Comparison of ENCODE assay signal across 26 mouse cellular contexts in the genomic region with DNA sequence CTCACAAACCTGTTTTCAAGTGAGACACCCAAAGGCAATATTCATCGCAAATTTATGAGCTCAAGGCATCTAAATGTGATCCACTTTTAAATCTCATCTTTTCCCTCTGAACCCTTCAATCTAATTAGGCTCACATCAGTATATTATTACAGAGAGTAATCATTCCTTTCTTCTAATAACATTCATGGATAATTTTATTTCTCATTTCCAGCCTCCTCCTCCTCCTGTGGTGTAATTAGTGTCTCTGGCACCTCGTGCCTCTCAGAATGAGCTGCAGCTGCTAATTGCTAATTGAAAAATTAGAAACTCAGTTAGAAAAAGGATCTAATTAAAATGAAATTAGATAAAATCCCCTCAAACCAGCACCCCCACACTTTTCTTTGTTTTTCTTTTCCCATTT.
DNase-seq lines count a peak whose midpoint lies in the region; ATAC-seq and TF ChIP-seq lines count a peak whose summit lies in the region.
"Had no signal": no experiment of that assay in that cellular context is flagged by ENCODE, and none has a peak within 500 bp of the region (broad histone marks: within the 10 kb centered on the region; RNA-seq: fewer than 3 reads in every experiment).

No protein-coding gene starts in this region.

- 43% methylated on average over 2 of the region's 2 CpGs for whole genome bisulfite sequencing in hindbrain, embryonic 13.5 days
- WGBS in hindbrain, embryonic 12.5 days: 59% methylated on average over 2 of the region's 2 CpGs
- WGBS in midbrain, embryonic 16.5 days: 53% methylated on average over 2 of the region's 2 CpGs
- 43% methylated on average over 2 of the region's 2 CpGs for WGBS in midbrain, embryonic 15.5 days
- 32% methylated on average over 2 of the region's 2 CpGs for WGBS in forebrain, embryonic 14.5 days
- 48% methylated on average over 2 of the region's 2 CpGs for WGBS in hindbrain, postnatal 0 days

- no peak for TF ChIP-seq CTCF in hindbrain, postnatal 0 days (IDR thresholded peaks at IDR 0.05; ENCODE audit: low read depth)

- H3K36me3 ChIP-seq in hindbrain, embryonic 13.5 days: no peaks in the 10 kb centered on the region
- no peaks in the 10 kb centered on the region for H3K36me3 ChIP-seq in hindbrain, embryonic 12.5 days
- no peaks in the 10 kb centered on the region for H3K36me3 ChIP-seq in midbrain, embryonic 16.5 days (ENCODE audit: control insufficient read depth, insufficient read depth, low read length)
- H3K36me3 ChIP-seq in midbrain, embryonic 15.5 days (replicated peaks): no peaks in the 10 kb centered on the region
- H3K36me3 ChIP-seq in forebrain, embryonic 14.5 days (ENCODE audit: control insufficient read depth, insufficient read depth, low read length): no peaks in the 10 kb centered on the region
- H3K36me3 ChIP-seq in hindbrain, postnatal 0 days (ENCODE audit: insufficient read depth, low read length): no peaks in the 10 kb centered on the region
- H3K36me3 ChIP-seq: liver, embryonic 13.5 days had no signal

- no peaks in the 10 kb centered on the region for H3K27me3 ChIP-seq in hindbrain, embryonic 13.5 days
- H3K27me3 ChIP-seq in hindbrain, embryonic 12.5 days: no peaks in the 10 kb centered on the region
- no peaks in the 10 kb centered on the region for H3K27me3 ChIP-seq in midbrain, embryonic 16.5 days (ENCODE audit: control insufficient read depth, insufficient read depth, low read depth, low read length)
- H3K27me3 ChIP-seq in midbrain, embryonic 15.5 days (replicated peaks): no peaks in the 10 kb centered on the region
- H3K27me3 ChIP-seq in forebrain, embryonic 14.5 days (replicated peaks; ENCODE audit: control insufficient read depth, insufficient read depth, low read length): no peaks in the 10 kb centered on the region
- no peaks in the 10 kb centered on the region for H3K27me3 ChIP-seq in hindbrain, postnatal 0 days (ENCODE audit: insufficient read depth, low read length)
- H3K27me3 ChIP-seq: liver, embryonic 13.5 days; Patski had no signal

- no peak overlapping the region for H3K9ac ChIP-seq in hindbrain, embryonic 13.5 days
- no peak overlapping the region for H3K9ac ChIP-seq in hindbrain, embryonic 12.5 days
- no peak overlapping the region for H3K9ac ChIP-seq in midbrain, embryonic 16.5 days (ENCODE audit: low read depth, low read length)
- no peak overlapping the region for H3K9ac ChIP-seq in midbrain, embryonic 15.5 days
- no peak overlapping the region for H3K9ac ChIP-seq in forebrain, embryonic 14.5 days (ENCODE audit: low read length)
- no peak overlapping the region for H3K9ac ChIP-seq in hindbrain, postnatal 0 days (replicated peaks; ENCODE audit: low read length)
- H3K9ac ChIP-seq: liver, embryonic 13.5 days had no signal

- H3K9me3 ChIP-seq in hindbrain, embryonic 13.5 days: no peaks in the 10 kb centered on the region
- no peaks in the 10 kb centered on the region for H3K9me3 ChIP-seq in hindbrain, embryonic 12.5 days (replicated peaks)
- H3K9me3 ChIP-seq in midbrain, embryonic 16.5 days (replicated peaks; ENCODE audit: control insufficient read depth, low read length, poor library complexity, severe bottlenecking): no peaks in the 10 kb centered on the region
- no peaks in the 10 kb centered on the region for H3K9me3 ChIP-seq in midbrain, embryonic 15.5 days
- no peaks in the 10 kb centered on the region for H3K9me3 ChIP-seq in forebrain, embryonic 14.5 days (replicated peaks; ENCODE audit: control insufficient read depth, low read length)
- no peaks in the 10 kb centered on the region for H3K9me3 ChIP-seq in hindbrain, postnatal 0 days (ENCODE audit: low read length)
- H3K9me3 ChIP-seq: liver, embryonic 13.5 days had no signal

- peak; percentile 72 for ATAC-seq in hindbrain, embryonic 13.5 days (ENCODE audit: low FRiP score)
- ATAC-seq in hindbrain, embryonic 12.5 days (ENCODE audit: low FRiP score): no peak
- 0 out of 2 replicates have a peak, but pooled peaks have one; percentile 28 for ATAC-seq in midbrain, embryonic 16.5 days
- ATAC-seq in midbrain, embryonic 15.5 days (replicated peaks): no peak
- ATAC-seq in forebrain, embryonic 14.5 days: peak; percentile 65
- ATAC-seq in hindbrain, postnatal 0 days: no peak; the same call in 1 of the 2 replicates
- ATAC-seq: inflammation-experienced regulatory T-cells, adult 6 months; lung, postnatal 0 days; Patski had no signal

- H3K27ac ChIP-seq in hindbrain, embryonic 13.5 days: peak overlapping the region; percentile 75
- no peak overlapping the region for H3K27ac ChIP-seq in hindbrain, embryonic 12.5 days
- no peak overlapping the region for H3K27ac ChIP-seq in midbrain, embryonic 16.5 days (ENCODE audit: low read length)
- no peak overlapping the region for H3K27ac ChIP-seq in midbrain, embryonic 15.5 days
- no peak overlapping the region for H3K27ac ChIP-seq in forebrain, embryonic 14.5 days (ENCODE audit: low read depth, low read length)
- no peak overlapping the region for H3K27ac ChIP-seq in hindbrain, postnatal 0 days
- H3K27ac ChIP-seq: gastrocnemius, adult 2 months; liver, embryonic 13.5 days; macrophage had no signal

- peaks cover 14% of the 10 kb centered on the region; the same call in 1 of the 2 replicates for H3K4me1 ChIP-seq in hindbrain, embryonic 13.5 days (replicated peaks)
- H3K4me1 ChIP-seq in hindbrain, embryonic 12.5 days: no peaks in the 10 kb centered on the region
- H3K4me1 ChIP-seq in midbrain, embryonic 16.5 days (ENCODE audit: control insufficient read depth, insufficient read depth, low read length): no peaks in the 10 kb centered on the region
- H3K4me1 ChIP-seq in midbrain, embryonic 15.5 days: no peaks in the 10 kb centered on the region
- peaks cover 5% of the 10 kb centered on the region for H3K4me1 ChIP-seq in forebrain, embryonic 14.5 days (ENCODE audit: control insufficient read depth, insufficient read depth, low read length)
- H3K4me1 ChIP-seq in hindbrain, postnatal 0 days (ENCODE audit: insufficient read depth, low read length): peaks cover 3% of the 10 kb centered on the region; the same call in 1 of the 2 replicates
- H3K4me1 ChIP-seq: liver, embryonic 13.5 days had no signal

- H3K4me3 ChIP-seq in hindbrain, embryonic 13.5 days: no peak overlapping the region
- no peak overlapping the region for H3K4me3 ChIP-seq in hindbrain, embryonic 12.5 days
- H3K4me3 ChIP-seq in midbrain, embryonic 16.5 days (ENCODE audit: low read depth, low read length): no peak overlapping the region
- H3K4me3 ChIP-seq in midbrain, embryonic 15.5 days: no peak overlapping the region
- H3K4me3 ChIP-seq in forebrain, embryonic 14.5 days (ENCODE audit: low read depth, low read length): no peak overlapping the region
- H3K4me3 ChIP-seq in hindbrain, postnatal 0 days (ENCODE audit: low read length): no peak overlapping the region
- H3K4me3 ChIP-seq: erythroblast, embryonic 14.5 days; gastrocnemius, adult 2 months; liver, embryonic 13.5 days had no signal

- no peak overlapping the region for H3K4me2 ChIP-seq in hindbrain, embryonic 13.5 days
- H3K4me2 ChIP-seq in hindbrain, embryonic 12.5 days (replicated peaks): no peak overlapping the region
- H3K4me2 ChIP-seq in midbrain, embryonic 16.5 days (ENCODE audit: low read length): no peak overlapping the region
- no peak overlapping the region for H3K4me2 ChIP-seq in midbrain, embryonic 15.5 days
- no peak overlapping the region for H3K4me2 ChIP-seq in forebrain, embryonic 14.5 days (ENCODE audit: low read length)
- no peak overlapping the region for H3K4me2 ChIP-seq in hindbrain, postnatal 0 days (ENCODE audit: low read depth, low read length)
- H3K4me2 ChIP-seq: heart, embryonic 11.5 days; liver, embryonic 13.5 days had no signal

- peak; percentile 70 for DNase-seq in forebrain, embryonic 14.5 days (ENCODE audit: low spot score)
- peak; percentile 25 for DNase-seq in hindbrain, postnatal 0 days (ENCODE audit: low spot score)
- DNase-seq in lung, postnatal 10 days: no peak
- no peak for DNase-seq in right cerebral cortex, adult 2 months (ENCODE audit: low spot score in 2 of 2)
- DNase-seq: adrenal gland, postnatal 14 days; cerebellum, adult 18-20 months; cerebellum, postnatal 10 days; gastrocnemius, adult 2 months; gastrocnemius, postnatal 36 days; heart, adult 18-20 months; heart, postnatal 36 days; kidney, adult 11 months; kidney, postnatal 25 days; liver, embryonic 13.5 days; lung, adult 18-20 months; thymus, postnatal 4 days had no signal

Comparison
In these comparisons a context has a peak if more than half of its experiments do, and no peak if none do; other contexts are left out.
1. ATAC-seq: peak in hindbrain, embryonic 13.5 days (single experiment), midbrain, embryonic 16.5 days (single experiment) and forebrain, embryonic 14.5 days (single experiment); none in hindbrain, embryonic 12.5 days (single experiment), midbrain, embryonic 15.5 days (single experiment) and hindbrain, postnatal 0 days (single experiment).
2. DNase-seq: peak in forebrain, embryonic 14.5 days (single experiment) and hindbrain, postnatal 0 days (single experiment); none in lung, postnatal 10 days (single experiment) and right cerebral cortex, adult 2 months (0 of 2).